Comparison of ENCODE assay signal across 8 mouse cellular contexts in genomic region chr8:119798965-119799264, GRCm38 (mm10). TPM values are rescaled to one million over a fixed set of nuclear protein-coding genes. Genes with fewer than 3 reads are reported as not detected.
DNase-seq lines count a peak whose midpoint lies in the region; ATAC-seq and TF ChIP-seq lines count a peak whose summit lies in the region.

No protein-coding gene starts in this region.

- no peaks in the 10 kb centered on the region for H3K36me3 ChIP-seq in embryonic facial prominence, embryonic 15.5 days
- no peaks in the 10 kb centered on the region for H3K36me3 ChIP-seq in hindbrain, embryonic 16.5 days (ENCODE audit: control insufficient read depth, insufficient read depth, low read length)
- H3K36me3 ChIP-seq in midbrain, embryonic 14.5 days (ENCODE audit: control insufficient read depth, insufficient read depth, low read length) = no peaks in the 10 kb centered on the region

- no peaks in the 10 kb centered on the region for H3K27me3 ChIP-seq in embryonic facial prominence, embryonic 15.5 days
- no peaks in the 10 kb centered on the region for H3K27me3 ChIP-seq in hindbrain, embryonic 16.5 days (replicated peaks; ENCODE audit: control insufficient read depth, insufficient read depth, low read length)
- H3K27me3 ChIP-seq in midbrain, embryonic 14.5 days (ENCODE audit: control insufficient read depth, insufficient read depth, low read length) = no peaks in the 10 kb centered on the region

- DNase-seq in layer of hippocampus, adult 2 months (ENCODE audit: low spot score in 2 of 2) = no peak
- DNase-seq in layer of hippocampus, adult 11-12 months (ENCODE audit: low spot score) = no peak
- no peak for DNase-seq in midbrain, embryonic 14.5 days
- DNase-seq in retina, embryonic 14.5 days (ENCODE audit: low spot score) = no peak
- no peak for DNase-seq in right cerebral cortex, postnatal 4 days
- DNase-seq in left cerebral cortex, postnatal 4 days = no peak

- no peak for TF ChIP-seq CTCF in layer of hippocampus, adult 2 months (conservative IDR thresholded peaks at IDR 0.05)

- peak overlapping the region; percentile 96 for H3K27ac ChIP-seq in layer of hippocampus, adult 2 months
- peak overlapping the region; percentile 58 for H3K27ac ChIP-seq in embryonic facial prominence, embryonic 15.5 days (replicated peaks)
- peak overlapping the region; percentile 78 for H3K27ac ChIP-seq in hindbrain, embryonic 16.5 days (ENCODE audit: low read depth, low read length)
- peak overlapping the region; percentile 79 for H3K27ac ChIP-seq in midbrain, embryonic 14.5 days (replicated peaks; ENCODE audit: low read depth, low read length)

- intact Hi-C loops in left cerebral cortex, postnatal 4 days (cut with DNase I) = loop anchor here (5.0 kb wide), 1 partner anchor 43 kb away; the partner anchor contains the start of gene Cotl1

- no peak overlapping the region for H3K4me3 ChIP-seq in layer of hippocampus, adult 2 months
- no peak overlapping the region for H3K4me3 ChIP-seq in embryonic facial prominence, embryonic 15.5 days (replicated peaks)
- no peak overlapping the region for H3K4me3 ChIP-seq in hindbrain, embryonic 16.5 days (ENCODE audit: low read length)
- no peak overlapping the region for H3K4me3 ChIP-seq in midbrain, embryonic 14.5 days (replicated peaks; ENCODE audit: low read depth, low read length)

- peak overlapping the region; percentile 43 for H3K4me2 ChIP-seq in embryonic facial prominence, embryonic 15.5 days (replicated peaks)
- peak overlapping the region; percentile 44; the same call in 1 of the 2 replicates for H3K4me2 ChIP-seq in hindbrain, embryonic 16.5 days (ENCODE audit: low read length)
- H3K4me2 ChIP-seq in midbrain, embryonic 14.5 days (ENCODE audit: low read length) = no peak overlapping the region

- ATAC-seq in embryonic facial prominence, embryonic 15.5 days (ENCODE audit: insufficient number of reproducible peaks, low FRiP score, low TSS enrichment, low read depth) = 0 out of 2 replicates have a peak, but pooled peaks have one; percentile 21
- ATAC-seq in hindbrain, embryonic 16.5 days = no peak
- ATAC-seq in midbrain, embryonic 14.5 days (ENCODE audit: low FRiP score, low TSS enrichment) = no peak

- peaks cover 22% of the 10 kb centered on the region for H3K4me1 ChIP-seq in embryonic facial prominence, embryonic 15.5 days
- peaks cover 21% of the 10 kb centered on the region for H3K4me1 ChIP-seq in hindbrain, embryonic 16.5 days (ENCODE audit: control insufficient read depth, insufficient read depth, low read depth, low read length)
- H3K4me1 ChIP-seq in midbrain, embryonic 14.5 days (ENCODE audit: control insufficient read depth, insufficient read depth, low read length) = peaks cover 28% of the 10 kb centered on the region

- no peaks in the 10 kb centered on the region for H3K9me3 ChIP-seq in embryonic facial prominence, embryonic 15.5 days (replicated peaks)
- H3K9me3 ChIP-seq in hindbrain, embryonic 16.5 days (ENCODE audit: control insufficient read depth, low read length) = no peaks in the 10 kb centered on the region
- no peaks in the 10 kb centered on the region for H3K9me3 ChIP-seq in midbrain, embryonic 14.5 days (ENCODE audit: control insufficient read depth, low read length)

- H3K9ac ChIP-seq in embryonic facial prominence, embryonic 15.5 days = no peak overlapping the region
- 0 out of 2 replicates have a peak overlapping the region, but pooled peaks have one; percentile 7 for H3K9ac ChIP-seq in hindbrain, embryonic 16.5 days (ENCODE audit: low read depth, low read length)
- no peak overlapping the region for H3K9ac ChIP-seq in midbrain, embryonic 14.5 days (replicated peaks; ENCODE audit: low read length)

- WGBS in embryonic facial prominence, embryonic 15.5 days = 60% methylated on average over 2 of the region's 2 CpGs
- 46% methylated on average over 2 of the region's 2 CpGs for WGBS in hindbrain, embryonic 16.5 days
- 50% methylated on average over 2 of the region's 2 CpGs for WGBS in midbrain, embryonic 14.5 days

RNA-seq across cellular contexts. Expression of gene Tldc1, which starts 20.7 kb away (rescaled TPM):
- total RNA-seq in layer of hippocampus, adult 2 months (2021) = 10 to 100 TPM; 15.2 to 15.5 TPM
- polyA plus RNA-seq in embryonic facial prominence, embryonic 15.5 days (2015; fragmentation: Nextera tagmentation; extraction: Ambion mirVana) = 12.6 and 13.4 TPM in 2 replicates
- polyA plus RNA-seq in hindbrain, embryonic 16.5 days (2015; fragmentation: Nextera tagmentation; extraction: Ambion mirVana) = 11.4 and 13.4 TPM in 2 replicates
- polyA plus RNA-seq in midbrain, embryonic 14.5 days (2014; fragmentation: Nextera tagmentation; extraction: Ambion mirVana) = 5.8 and 6.3 TPM in 2 replicates
- 10 to 100 TPM; 15.0 to 16.7 TPM for total RNA-seq in left cerebral cortex, postnatal 4 days (2021)

RNA-seq across cellular contexts. Expression of gene Cotl1, which starts 41.4 kb away (rescaled TPM):
- total RNA-seq in layer of hippocampus, adult 2 months (2021) = 100 to 1,000 TPM; 138 to 139 TPM
- polyA plus RNA-seq in embryonic facial prominence, embryonic 15.5 days (2015; fragmentation: Nextera tagmentation; extraction: Ambion mirVana) = 76.6 and 105 TPM in 2 replicates
- 112 and 127 TPM in 2 replicates for polyA plus RNA-seq in hindbrain, embryonic 16.5 days (2015; fragmentation: Nextera tagmentation; extraction: Ambion mirVana)
- polyA plus RNA-seq in midbrain, embryonic 14.5 days (2014; fragmentation: Nextera tagmentation; extraction: Ambion mirVana) = 291 and 381 TPM in 2 replicates
- total RNA-seq in left cerebral cortex, postnatal 4 days (2021) = 100 to 1,000 TPM; 208 to 215 TPM
